Mouse (Mus musculus) Muller cell, postnatal 12 days (primary cell): ENCODE measurements at regions not wholly inside any gene's neighbourhood (a gene's known extent, or its start where the extent isn't known, plus 50 kb on each side); places are given as distances from the start of the nearest gene placed in this dataset.
"Not testable (repeated sequence)": the region's sequence is repeated elsewhere in the genome, so short reads cannot be mapped to it uniquely, and the experiment has no call there.

Experiments used
- DNase-seq: peaks from one replicate; pipeline ENCODE4 v3.0.0-alpha.2; 2015; ENCODE audit errors: inconsistent ontology term

GRCm38 (mm10) chr10:6182400-6182799 is 260.2 kb upstream of the Rgs17 start:
- no peak for DNase-seq

DNA sequence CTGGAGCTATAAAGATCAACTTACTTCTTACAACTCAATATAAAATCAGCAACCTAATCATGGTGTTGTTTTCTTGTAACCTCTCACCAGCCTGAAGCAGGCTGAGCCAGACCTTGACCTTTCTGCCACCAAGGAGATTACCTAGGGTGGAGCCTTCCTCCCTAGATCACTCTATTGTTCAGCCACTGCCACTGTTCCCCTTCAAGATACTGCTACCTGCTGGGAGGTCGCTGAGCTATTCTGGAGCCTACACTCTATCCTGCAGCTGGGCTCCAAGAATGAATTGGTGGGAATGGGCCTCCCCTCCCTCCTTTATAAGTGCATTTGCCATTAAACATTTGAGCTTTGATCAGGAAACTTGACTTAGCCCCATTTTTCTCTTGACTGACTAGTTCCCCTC is 242.1 kb upstream of the Rgs17 start:
- DNase-seq, result not testable (repeated sequence)

GRCm38 (mm10) chr10:6156941-6157340 is 234.7 kb upstream of the Rgs17 start:
- no peak for DNase-seq

DNA sequence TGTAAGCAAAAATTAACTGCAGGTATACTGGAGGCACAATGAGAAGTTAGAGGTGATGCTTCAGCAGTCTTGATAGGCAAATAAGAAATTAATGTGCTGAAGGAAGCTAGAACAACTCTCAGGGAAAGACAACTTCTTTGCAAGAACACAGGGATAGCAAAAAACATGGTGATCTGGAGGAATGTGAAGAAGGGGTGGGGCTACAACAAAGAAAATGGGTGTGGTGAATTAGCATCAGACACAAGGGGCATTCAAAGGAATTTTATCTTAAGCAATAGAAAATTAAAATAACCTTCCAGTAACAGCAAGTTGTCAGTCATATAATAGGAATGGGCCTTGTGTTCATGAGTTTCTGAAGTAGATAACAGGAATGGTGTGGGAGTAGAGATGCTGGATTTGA is 211.9 kb upstream of the Rgs17 start:
- no peak for DNase-seq

GRCm38 (mm10) chr10:6124423-6124822 is 202.2 kb upstream of the Rgs17 start:
- DNase-seq, result not testable (repeated sequence)

GRCm38 (mm10) chr10:6114883-6115622 is 192.9 kb upstream of the Rgs17 start:
- DNase-seq, result peak; percentile 59
